Mouse (Mus musculus): Measurements from ENCODE around the gene Synj1. TPM values are rescaled to one million over a fixed set of nuclear protein-coding genes. Genes with fewer than 3 reads are reported as not detected.

The Synj1 gene
- total RNA-seq, 2 experiments from 2014 or later, result 231 to 243 TPM

GRCm38 (mm10) chr16:90911766-90912165 lies 99.3 kb downstream of the Synj1 start:
- intact Hi-C loops (cut with DNase I), result no loop called here
- no peak for DNase-seq (ENCODE audit: extremely low spot score in 1 of 2, low spot score in 2 of 2)

- no peak for DNase-seq (ENCODE audit: extremely low spot score in 1 of 2, low spot score in 2 of 2)
- intact Hi-C loops (cut with DNase I), result no loop called here
Measured at GRCm38 (mm10) chr16:90910855-90911533, 100.1 kb downstream of the Synj1 start.

- intact Hi-C loops (cut with DNase I), result no loop called here
- no peak for DNase-seq (ENCODE audit: extremely low spot score in 1 of 2, low spot score in 2 of 2)
Measured at GRCm38 (mm10) chr16:90907250-90907649, 103.9 kb downstream of the Synj1 start.

GRCm38 (mm10) chr16:90903300-90903699 lies 107.8 kb downstream of the Synj1 start:
- DNase-seq (ENCODE audit: extremely low spot score in 1 of 2, low spot score in 2 of 2), result no peak
- intact Hi-C loops (cut with DNase I), result no loop called here

- intact Hi-C loops (cut with DNase I), result no loop called here
- no peak for DNase-seq (ENCODE audit: extremely low spot score in 1 of 2, low spot score in 2 of 2)
Measured at GRCm38 (mm10) chr16:90901364-90901763, 109.7 kb downstream of the Synj1 start.

GRCm38 (mm10) chr16:90899498-90899897 lies 111.6 kb downstream of the Synj1 start:
- no peak for DNase-seq (ENCODE audit: extremely low spot score in 1 of 2, low spot score in 2 of 2)
- intact Hi-C loops (cut with DNase I), result no loop called here

- DNase-seq (ENCODE audit: extremely low spot score in 1 of 2, low spot score in 2 of 2), result no peak
- intact Hi-C loops (cut with DNase I), result no loop called here
Measured at GRCm38 (mm10) chr16:90897651-90898050, 113.5 kb downstream of the Synj1 start.

- no peak for DNase-seq (ENCODE audit: extremely low spot score in 1 of 2, low spot score in 2 of 2)
- intact Hi-C loops (cut with DNase I), result no loop called here
Measured at GRCm38 (mm10) chr16:90893792-90894191, 117.3 kb downstream of the Synj1 start.

- intact Hi-C loops (cut with DNase I), result no loop called here
- DNase-seq (ENCODE audit: extremely low spot score in 1 of 2, low spot score in 2 of 2), result no peak
Measured at GRCm38 (mm10) chr16:90893019-90893418, 118.1 kb downstream of the Synj1 start.

- no peak for DNase-seq (ENCODE audit: extremely low spot score in 1 of 2, low spot score in 2 of 2)
- intact Hi-C loops (cut with DNase I), result no loop called here
Measured at GRCm38 (mm10) chr16:90892081-90892480, 119.0 kb downstream of the Synj1 start.

GRCm38 (mm10) chr16:90891601-90892000 lies 119.5 kb downstream of the Synj1 start:
- intact Hi-C loops (cut with DNase I), result no loop called here
- no peak for DNase-seq (ENCODE audit: extremely low spot score in 1 of 2, low spot score in 2 of 2)

- intact Hi-C loops (cut with DNase I), result no loop called here
- no peak for DNase-seq (ENCODE audit: extremely low spot score in 1 of 2, low spot score in 2 of 2)
Measured at GRCm38 (mm10) chr16:90890683-90891082, 120.4 kb downstream of the Synj1 start.

Small RNAs within 50 kb of the gene (microRNA-seq; reads per million reads assigned to microRNA genes)
- not detected for gene Gm22933

Other genes with a start within 250 kb of the Synj1 start
- gene Urb1, start 200.9 kb downstream of the Synj1 start, total RNA-seq (2021), result 10 to 100 TPM; 16.1 to 17.6 TPM
- 1 to 10 TPM; 1.8 to 1.9 TPM for gene Eva1c, start 184.6 kb downstream of the Synj1 start, total RNA-seq (2021)
- gene Cfap298, start 76.2 kb downstream of the Synj1 start, total RNA-seq (2021), result 10 to 100 TPM; 33.3 to 37.4 TPM
- gene Paxbp1, start 33.2 kb upstream of the Synj1 start, total RNA-seq (2021), result 10 to 100 TPM; 57.1 to 57.5 TPM
- gene 4932438H23Rik, start 83.8 kb upstream of the Synj1 start, total RNA-seq (2021), result under 1 TPM; 0.32 to 0.34 TPM
- 10 to 100 TPM; 24.9 to 29.4 TPM for gene Olig2, start 214.1 kb upstream of the Synj1 start, total RNA-seq (2021)

Data from left cerebral cortex, postnatal 10 days (tissue).